Mouse (Mus musculus): ENCODE data around the gene Zbtb26.

- TF ChIP-seq CTCF (IDR thresholded peaks at IDR 0.05), result no peak
- no peak for TF ChIP-seq EP300 (IDR thresholded peaks at IDR 0.05; ENCODE audit: insufficient read depth, low read depth, low read length)
Observed at GRCm38 (mm10) chr2:37484165-37484564, 41.2 kb upstream of the Zbtb26 start.
